Mouse (Mus musculus) gastrocnemius, postnatal 14 days (tissue): ENCODE measurements around the gene Arhgef6. TPM values are rescaled to one million over a fixed set of nuclear protein-coding genes. Genes with fewer than 3 reads are reported as not detected.

Experiments
- DNase-seq: peaks from one replicate; pipeline ENCODE4 v3.0.0; 2021; ENCODE audit warnings: mixed read lengths
- intact Hi-C: fragments of 180-260 bp; cut with DNase I; formaldehyde crosslinking; loops from one replicate; pipeline ENCODE4 v1.15.1; 2025; ENCODE audit warnings: low total_unique reads
- total RNA-seq, 2 experiments: library from RNA; stranded (reverse); gene quantifications; 2 replicates each; pipeline ENCODE4 v1.2.3; 2021

Arhgef6 gene
- total RNA-seq, 2 experiments from 2014 or later, result 70.0 to 71.3 TPM

DNA sequence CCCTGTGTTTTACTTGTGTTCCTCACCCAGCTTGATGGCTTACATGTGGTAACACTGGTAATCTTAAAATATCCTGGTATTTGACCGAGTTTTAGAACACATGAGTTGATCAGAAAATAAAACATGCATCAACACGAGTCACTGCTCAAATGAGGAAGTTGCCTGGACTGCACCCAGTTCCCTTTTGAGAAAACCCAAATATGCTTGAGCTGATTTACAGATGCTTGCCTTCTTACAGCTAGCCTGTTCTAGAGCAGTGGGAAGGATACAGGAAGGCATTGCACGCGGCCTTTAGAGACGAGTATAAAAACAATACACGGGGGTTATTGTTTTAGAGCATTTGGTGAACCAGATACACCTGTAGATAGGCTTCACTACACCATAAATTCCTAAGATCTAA is 31.8 kb downstream of the Arhgef6 start:
- no peak for DNase-seq
- intact Hi-C loops, result no loop called here

DNA sequence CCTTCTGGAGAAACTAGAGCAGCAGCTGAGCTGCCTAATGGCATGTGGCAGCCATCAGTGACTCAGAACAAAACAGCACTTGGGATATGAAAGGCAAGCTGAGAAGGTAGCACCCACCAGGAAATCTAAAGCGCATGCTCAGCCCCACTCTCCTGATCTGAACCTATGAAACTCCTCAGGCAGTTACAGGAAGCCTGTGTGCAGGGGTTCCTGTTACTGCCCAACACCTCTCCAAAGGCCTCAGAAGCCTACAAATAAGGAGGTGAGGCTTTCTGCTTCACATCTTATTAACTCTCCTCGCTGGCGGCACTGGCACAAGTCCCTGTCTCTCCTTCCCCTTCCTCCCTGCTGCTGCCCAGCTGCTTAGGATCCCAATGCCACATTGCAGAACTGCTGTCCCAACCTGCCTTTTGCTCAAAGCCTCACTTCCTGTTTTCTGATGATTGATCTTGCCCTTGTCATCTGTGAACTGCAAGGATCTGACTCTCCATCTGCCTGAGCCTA is 33.7 kb downstream of the Arhgef6 start:
- intact Hi-C loops, result no loop called here
- DNase-seq, result no peak

DNA sequence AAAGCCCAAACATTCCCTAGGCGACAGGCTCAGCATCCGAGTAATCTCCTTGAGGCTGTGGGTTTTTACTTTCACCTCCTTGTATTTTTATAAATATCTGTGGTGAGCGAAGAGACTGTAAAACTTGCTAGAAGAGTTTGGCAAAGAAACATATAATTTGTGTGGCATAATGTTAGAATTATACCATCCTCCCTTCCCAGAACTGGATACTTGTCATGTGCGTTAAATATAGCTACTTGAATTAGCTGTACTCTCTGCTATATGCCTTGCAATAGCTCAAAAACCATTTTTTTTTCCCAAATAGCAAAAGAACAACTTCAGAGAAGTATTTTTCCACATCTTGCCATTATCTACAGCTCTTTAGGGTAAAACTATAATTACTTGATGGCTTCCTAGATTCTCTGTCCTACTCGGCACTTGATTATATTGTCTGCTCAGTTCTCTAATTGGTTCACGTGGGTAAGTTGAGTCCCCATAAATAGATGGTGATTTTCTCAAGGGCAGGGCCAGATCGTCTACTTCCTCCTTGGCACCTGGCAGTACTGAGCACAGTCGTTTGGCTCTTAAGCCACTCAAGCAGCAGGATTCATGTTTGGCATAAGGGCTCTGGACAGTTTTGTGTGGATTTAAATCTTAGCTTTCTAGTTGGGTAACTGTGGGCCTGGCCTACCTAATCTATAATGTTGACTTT is 35.2 kb downstream of the Arhgef6 start:
- DNase-seq, result no peak
- intact Hi-C loops, result no loop called here

DNA sequence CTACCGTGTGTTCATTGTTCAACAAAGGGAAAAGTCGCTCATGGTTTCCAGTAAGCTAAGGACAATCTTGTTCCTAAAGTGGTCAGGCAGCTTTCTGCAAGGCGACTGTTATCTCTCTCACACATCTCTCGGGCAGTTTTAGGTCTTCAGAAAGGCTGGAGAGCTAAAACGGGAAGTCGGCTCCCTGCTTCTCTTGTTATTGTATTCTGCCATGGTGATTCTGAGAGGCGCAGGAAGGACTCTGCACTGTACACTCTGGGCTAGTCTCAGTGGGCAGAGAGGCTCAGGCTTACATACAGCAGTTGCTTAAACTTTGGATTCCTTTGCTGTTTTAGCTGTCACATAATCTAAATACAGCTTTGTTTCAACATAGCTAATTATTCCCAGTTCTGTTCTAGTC is 39.6 kb downstream of the Arhgef6 start:
- intact Hi-C loops, result no loop called here
- DNase-seq, result no peak

GRCm38 (mm10) chrX:57288458-57288857 is 50.1 kb downstream of the Arhgef6 start:
- no peak for DNase-seq
- intact Hi-C loops, result no loop called here

- intact Hi-C loops, result no loop called here
- no peak for DNase-seq
These were observed 52.2 kb downstream of the Arhgef6 start for GRCm38 (mm10) chrX:57286281-57286680.

DNA sequence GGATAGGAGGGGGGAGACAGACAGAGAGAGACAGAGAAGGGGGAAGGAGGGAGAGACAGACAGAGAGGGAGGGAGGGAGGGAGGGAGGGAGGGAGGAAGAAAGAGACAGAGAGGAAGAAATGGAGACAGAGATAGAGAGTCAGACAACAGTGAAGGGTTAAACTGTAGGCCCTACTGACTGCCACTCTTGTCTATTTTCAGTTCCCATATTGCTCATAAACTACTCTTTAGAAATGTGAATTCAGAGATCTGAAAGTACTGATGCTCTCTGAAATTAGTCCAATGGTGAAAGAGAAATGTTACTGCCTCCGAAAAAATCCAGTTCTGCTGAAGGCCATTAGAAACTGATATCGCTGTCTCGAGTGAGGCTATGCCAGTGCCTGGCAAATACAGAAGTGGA is 56.3 kb downstream of the Arhgef6 start:
- intact Hi-C loops, result no loop called here
- no peak for DNase-seq

DNA sequence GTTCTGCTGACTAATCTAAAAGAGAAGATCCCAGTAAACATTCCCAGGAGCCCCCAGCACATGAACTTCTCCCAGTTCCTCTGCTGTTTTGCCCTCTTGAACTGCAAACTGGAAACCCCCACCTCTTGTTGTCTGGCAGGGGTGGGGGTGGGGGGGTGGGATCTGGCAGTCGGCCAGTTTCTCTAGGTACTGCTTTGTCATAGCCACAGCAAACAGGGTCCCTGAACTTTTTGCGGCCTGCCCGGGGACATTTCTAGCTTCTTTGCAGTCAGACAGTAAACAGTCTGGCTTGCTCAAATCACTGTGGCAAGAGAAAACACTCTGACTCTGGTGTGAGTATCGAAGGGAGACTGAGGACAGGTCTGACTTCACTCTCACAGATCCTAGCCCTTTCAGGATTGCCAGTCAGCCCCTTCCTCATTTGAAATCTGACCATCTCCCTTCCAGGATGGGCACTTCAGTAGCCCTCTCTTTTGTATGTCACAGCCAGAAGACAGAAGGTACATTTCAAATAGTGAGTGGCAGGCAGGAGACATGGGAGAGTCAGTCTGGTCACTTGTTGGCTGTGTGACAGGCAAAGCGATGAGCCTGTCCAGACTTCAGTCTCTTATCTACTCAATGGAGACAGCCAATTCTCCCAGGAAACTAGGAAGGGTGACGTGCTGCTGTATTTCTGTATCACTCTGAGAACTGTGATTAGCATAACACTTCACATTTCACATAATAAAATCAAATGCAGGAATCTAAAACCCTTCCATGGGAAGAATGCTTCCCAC is 60.8 kb downstream of the Arhgef6 start:
- intact Hi-C loops, result no loop called here
- DNase-seq, result no peak

DNA sequence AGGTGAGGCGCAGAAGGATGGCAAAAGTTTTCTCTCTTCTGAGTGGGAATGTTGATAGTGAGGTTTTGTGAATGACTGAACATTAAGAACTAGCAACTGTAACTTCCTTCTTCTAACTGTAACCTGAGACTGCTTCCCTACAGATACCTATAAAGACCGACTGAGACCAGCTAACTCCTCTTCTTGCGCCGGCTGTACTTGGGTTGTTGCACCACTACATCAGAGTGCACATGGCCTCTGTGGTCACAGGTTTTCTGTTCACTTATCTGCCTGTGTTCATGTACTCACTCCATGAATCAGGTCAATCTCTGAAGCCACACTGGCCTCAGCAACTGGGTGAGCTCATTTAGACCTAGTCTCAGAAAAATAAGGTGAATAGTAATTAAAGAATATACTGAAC is 75.0 kb downstream of the Arhgef6 start:
- intact Hi-C loops, result no loop called here
- DNase-seq, result no peak

GRCm38 (mm10) chrX:57260744-57261143 is 77.8 kb downstream of the Arhgef6 start:
- no peak for DNase-seq
- intact Hi-C loops, result no loop called here

DNA sequence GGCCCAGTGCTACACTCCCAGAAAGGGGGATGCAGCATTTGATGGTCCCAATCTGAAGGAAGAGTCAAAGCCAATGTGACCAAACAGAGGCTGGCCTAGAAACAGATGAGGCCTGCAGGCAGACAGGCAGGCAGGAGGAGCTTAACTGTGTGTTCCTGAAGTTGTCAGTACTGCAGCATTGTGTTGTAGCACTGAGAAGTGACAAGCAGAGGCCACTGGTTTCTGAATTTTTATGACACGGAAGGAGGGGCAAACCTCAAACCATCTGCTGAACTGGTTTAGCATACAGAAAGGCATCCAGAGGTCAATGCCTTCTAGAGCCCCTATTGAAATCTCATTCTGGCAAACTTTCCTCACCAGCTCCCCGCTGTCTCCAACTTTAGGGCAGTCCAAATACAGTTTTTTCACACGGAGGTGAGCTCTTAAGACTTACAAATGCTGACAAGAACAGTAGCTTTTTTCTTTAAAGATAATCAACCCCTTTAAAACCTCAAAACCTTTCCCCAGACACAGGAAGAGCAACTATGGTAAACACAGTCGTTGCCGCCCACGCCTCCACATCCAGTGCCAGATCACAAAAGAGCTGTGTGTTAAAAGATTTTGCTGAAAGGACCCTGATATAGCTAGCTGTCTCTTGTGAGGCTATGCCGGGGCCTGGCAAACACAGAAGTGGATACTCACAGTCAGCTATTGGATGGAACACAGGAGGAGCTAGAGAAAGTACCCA is 85.0 kb downstream of the Arhgef6 start:
- intact Hi-C loops, result no loop called here
- DNase-seq, result no peak

- intact Hi-C loops, result no loop called here
These were observed 100.0 kb downstream of the Arhgef6 start for GRCm38 (mm10) chrX:57238572-57238971.

DNA sequence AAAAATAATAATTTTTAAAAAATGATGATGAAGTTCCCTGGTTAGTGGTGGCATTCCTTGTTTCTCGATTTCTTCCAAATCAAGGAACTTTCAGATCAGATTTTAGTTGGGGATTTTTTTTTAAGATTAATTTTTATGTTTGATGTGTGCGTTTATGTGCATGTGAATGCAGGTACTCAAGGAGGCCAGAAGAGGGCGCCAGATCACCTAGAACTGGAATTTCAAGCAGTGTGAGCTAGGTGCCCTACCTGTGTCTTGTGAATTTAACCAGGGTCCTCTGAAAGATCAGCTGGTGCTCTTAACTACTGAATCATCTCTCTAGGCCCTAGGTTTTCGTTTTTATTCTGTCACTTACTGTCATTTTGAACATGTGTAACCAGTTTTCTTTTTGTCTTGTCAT is 102.5 kb downstream of the Arhgef6 start:
- DNase-seq, result no peak
- intact Hi-C loops, result no loop called here

More at GRCm38 (mm10) chrX:57238572-57238971, 100.0 kb downstream of the Arhgef6 start:
- DNase-seq, result no peak

DNA sequence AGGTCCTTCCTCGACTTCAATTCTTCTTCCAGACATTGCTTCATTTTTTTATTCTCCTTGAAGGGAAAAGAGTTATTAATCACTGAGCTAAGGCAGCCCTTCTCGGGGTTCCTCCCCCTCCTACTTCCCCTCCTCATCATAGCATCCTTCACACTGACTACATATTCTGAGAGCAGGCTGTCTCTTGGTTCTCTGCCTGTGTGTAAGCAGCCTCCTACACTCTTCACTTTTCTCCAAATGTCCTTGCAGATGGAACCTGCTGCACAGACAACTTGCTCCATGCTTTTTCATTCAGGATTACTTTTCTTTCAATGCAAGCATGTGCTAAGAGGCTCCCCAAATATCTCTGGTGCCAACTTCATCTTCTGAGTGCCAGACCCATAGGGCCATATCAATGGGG is 104.9 kb downstream of the Arhgef6 start:
- intact Hi-C loops, result no loop called here
- no peak for DNase-seq

DNA sequence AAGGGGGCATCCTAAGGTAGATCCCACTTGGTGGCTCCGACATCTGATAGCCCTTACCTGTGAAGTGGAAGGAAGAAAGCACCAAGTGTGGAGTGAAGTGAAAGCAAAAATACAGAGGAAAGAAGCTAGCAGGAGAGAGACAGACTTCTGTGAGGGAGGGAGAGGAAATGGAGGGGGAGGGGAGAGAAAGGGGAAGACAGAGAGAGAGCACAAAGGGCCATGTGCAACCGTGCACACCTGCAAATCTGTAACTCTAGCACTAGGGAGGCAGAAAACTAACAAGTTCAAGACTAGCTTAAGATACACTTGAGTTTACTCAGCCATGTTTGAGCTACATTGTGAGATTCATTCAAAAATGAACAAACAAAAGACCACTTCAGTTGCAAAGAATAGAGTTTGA is 110.4 kb downstream of the Arhgef6 start:
- intact Hi-C loops, result no loop called here
- DNase-seq, result no peak

DNA sequence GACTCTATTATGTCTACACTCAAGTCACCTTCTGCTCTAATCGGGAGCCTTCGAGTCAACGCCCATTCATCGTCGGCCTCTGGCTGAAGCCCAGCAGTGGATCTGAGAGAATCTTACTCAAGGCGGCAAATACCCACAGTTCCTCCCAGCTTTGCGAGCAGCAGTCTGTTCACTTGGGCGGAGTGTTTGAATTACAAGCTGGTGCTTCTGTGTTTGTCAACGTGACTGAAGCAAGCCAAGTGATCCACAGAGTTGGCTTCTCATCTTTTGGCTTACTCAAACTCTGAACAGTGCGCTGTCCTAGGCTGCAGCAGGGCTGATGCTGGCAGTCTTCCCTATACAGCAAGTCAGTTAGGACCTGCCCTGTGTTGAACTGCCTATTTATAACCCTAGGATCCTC is 115.2 kb downstream of the Arhgef6 start:
- intact Hi-C loops, result no loop called here
- no peak for DNase-seq

- no peak for DNase-seq
- intact Hi-C loops, result no loop called here
These were observed 116.6 kb downstream of the Arhgef6 start for GRCm38 (mm10) chrX:57221881-57222280.

DNA sequence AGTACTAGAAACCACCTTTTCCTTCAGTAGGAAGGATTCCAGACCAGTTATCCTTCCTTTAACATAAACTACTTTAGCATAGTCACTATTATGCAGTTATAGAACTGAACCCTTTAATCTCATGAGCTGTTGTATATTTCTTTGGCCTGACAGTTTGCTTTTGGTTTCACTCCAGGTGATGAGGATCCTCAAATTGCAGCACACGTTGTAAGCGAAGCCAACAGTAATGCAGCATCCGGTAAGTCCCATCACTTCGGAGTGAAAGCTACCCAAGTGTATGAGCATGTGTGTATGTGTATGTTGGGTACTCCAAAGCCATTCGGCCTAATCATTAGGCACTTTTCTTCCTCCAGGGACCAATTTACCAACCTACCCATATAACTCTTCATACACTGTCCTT is 119.0 kb downstream of the Arhgef6 start:
- DNase-seq, result no peak

GRCm38 (mm10) chrX:57216271-57216670 is 122.3 kb downstream of the Arhgef6 start:
- intact Hi-C loops, result no loop called here
- DNase-seq, result no peak

More for the DNA sequence above, 119.0 kb downstream of the Arhgef6 start:
- intact Hi-C loops, result no loop called here

DNA sequence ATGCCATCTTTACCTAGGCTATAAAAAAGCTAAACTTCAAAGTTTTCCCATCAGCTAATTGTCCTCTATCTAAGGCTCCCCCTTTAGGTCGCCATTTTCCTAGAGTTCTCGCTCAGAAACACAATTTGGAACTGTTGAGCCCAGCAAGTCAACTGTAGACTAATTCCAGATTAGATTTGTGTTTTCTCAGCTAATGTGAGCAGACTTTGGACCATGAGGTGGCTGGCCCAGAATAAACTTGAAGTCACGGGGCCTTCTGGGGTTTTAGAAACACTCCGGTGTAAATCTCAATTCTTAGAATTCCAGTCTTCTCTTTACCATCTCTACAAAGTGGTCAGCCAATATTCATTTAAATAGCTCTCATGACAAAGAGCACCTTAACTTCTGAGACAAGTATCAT is 123.0 kb downstream of the Arhgef6 start:
- DNase-seq, result no peak
- intact Hi-C loops, result no loop called here
